Mouse (Mus musculus) spleen, adult 2 months (tissue): ENCODE measurements at regions not wholly inside any gene's neighbourhood (a gene's known extent, or its start where the extent isn't known, plus 50 kb on each side); places are given as distances from the start of the nearest gene placed in this dataset.

ENCODE experiments used
- DNase-seq, 2 experiments: peaks; one replicate each; pipeline versions ENCODE4 v3.0.0 to v3.0.0-alpha.2; 2012 to 2021; ENCODE audit warnings: low spot score in 2 of 2, low read depth in 1 of 2
- H3K27ac ChIP-seq: fragments of 200-500 bp; 2 replicates; pipeline ENCODE4 v1.5.1; 2012; ENCODE audit warnings: low read length, inconsistent platforms; ENCODE audit not compliant: insufficient read depth
- H3K27me3 ChIP-seq: fragments of 200-500 bp; 2 replicates; pipeline ENCODE4 v1.6.1; 2012; ENCODE audit warnings: mild to moderate bottlenecking, moderate library complexity, low read length, inconsistent platforms; ENCODE audit not compliant: control insufficient read depth, insufficient read depth
- H3K36me3 ChIP-seq: fragments of 200-500 bp; 2 replicates; pipeline ENCODE4 v1.6.1; 2012; ENCODE audit warnings: mild to moderate bottlenecking, low read length, inconsistent platforms; ENCODE audit not compliant: control insufficient read depth, insufficient read depth
- H3K4me1 ChIP-seq: fragments of 200-500 bp; 2 replicates; pipeline ENCODE4 v1.6.1; 2011; ENCODE audit warnings: inconsistent platforms; ENCODE audit not compliant: control insufficient read depth, insufficient read depth, insufficient read length
- H3K4me3 ChIP-seq: fragments of 200-500 bp; 2 replicates; pipeline ENCODE4 v1.5.1; 2011; ENCODE audit warnings: mild to moderate bottlenecking, inconsistent platforms; ENCODE audit not compliant: insufficient read depth, insufficient read length; ENCODE audit errors: extremely low read depth
- CTCF ChIP-seq: fragments of 200-500 bp; IDR thresholded peaks from 2 replicates; pipeline ENCODE4 v1.5.1; 2011; ENCODE audit warnings: mild to moderate bottlenecking, inconsistent platforms; ENCODE audit not compliant: insufficient read depth, insufficient read length, insufficient replicate concordance; ENCODE audit errors: extremely low read depth
- POLR2A ChIP-seq: fragments of 200-500 bp; IDR thresholded peaks from 2 replicates; pipeline ENCODE4 v1.6.1; 2011; ENCODE audit warnings: low read depth, low read length, inconsistent platforms
- WGBS: fragments of 180-500 bp; shearing (Covaris S2); methylation state at CpG from one replicate; pipeline ENCODE4 v1.1.7; 2018; 5-methylcytosine and 5-hydroxymethylcytosine counted together

GRCm38 (mm10) chr11:79838051-79838450, 124.1 kb downstream of the Utp6 start:
- 84% methylated on average over 4 of the region's 4 CpGs for WGBS
- no peak for TF ChIP-seq POLR2A
- no peak for TF ChIP-seq CTCF
- DNase-seq: no peak
- H3K27me3 ChIP-seq: no peaks in the 10 kb centered on the region
- no peaks in the 10 kb centered on the region for H3K36me3 ChIP-seq
- no peaks in the 10 kb centered on the region for H3K4me1 ChIP-seq
- H3K4me3 ChIP-seq: no peak overlapping the region
- H3K27ac ChIP-seq: no peak overlapping the region

GRCm38 (mm10) chr11:79837076-79837990, 124.9 kb downstream of the Utp6 start:
- no peak for TF ChIP-seq POLR2A
- TF ChIP-seq CTCF: no peak
- no peak for DNase-seq
- H3K36me3 ChIP-seq: no peaks in the 10 kb centered on the region
- H3K27me3 ChIP-seq: no peaks in the 10 kb centered on the region
- WGBS: 73% methylated on average over 6 of the region's 6 CpGs
- no peaks in the 10 kb centered on the region for H3K4me1 ChIP-seq
- no peak overlapping the region for H3K27ac ChIP-seq
- no peak overlapping the region for H3K4me3 ChIP-seq

- no peak for TF ChIP-seq CTCF
- no peak for TF ChIP-seq POLR2A
- no peaks in the 10 kb centered on the region for H3K27me3 ChIP-seq
- 92% methylated on average over 7 of the region's 7 CpGs for WGBS
- no peak overlapping the region for H3K4me3 ChIP-seq
- DNase-seq: no peak
- no peaks in the 10 kb centered on the region for H3K36me3 ChIP-seq
- no peak overlapping the region for H3K27ac ChIP-seq
- H3K4me1 ChIP-seq: no peaks in the 10 kb centered on the region
Observed at GRCm38 (mm10) chr11:79835873-79836272, 126.3 kb downstream of the Utp6 start.

GRCm38 (mm10) chr11:79833817-79834216, 128.4 kb downstream of the Utp6 start:
- no peaks in the 10 kb centered on the region for H3K36me3 ChIP-seq
- no peak for DNase-seq
- no peaks in the 10 kb centered on the region for H3K27me3 ChIP-seq
- 40% methylated on average over 2 of the region's 2 CpGs for WGBS
- no peak for TF ChIP-seq POLR2A
- TF ChIP-seq CTCF: no peak
- no peak overlapping the region for H3K27ac ChIP-seq
- H3K4me1 ChIP-seq: no peaks in the 10 kb centered on the region
- no peak overlapping the region for H3K4me3 ChIP-seq

- DNase-seq: no peak
- no peak overlapping the region for H3K27ac ChIP-seq
- 93% methylated on average over 11 of the region's 11 CpGs for whole genome bisulfite sequencing
- H3K4me3 ChIP-seq: no peak overlapping the region
- H3K27me3 ChIP-seq: no peaks in the 10 kb centered on the region
- no peaks in the 10 kb centered on the region for H3K36me3 ChIP-seq
- no peaks in the 10 kb centered on the region for H3K4me1 ChIP-seq
- no peak for TF ChIP-seq CTCF
- no peak for TF ChIP-seq POLR2A
Observed at GRCm38 (mm10) chr11:79831591-79832320, 130.4 kb downstream of the Utp6 start.

GRCm38 (mm10) chr11:79830567-79831055, 131.6 kb downstream of the Utp6 start:
- no peak for TF ChIP-seq CTCF
- TF ChIP-seq POLR2A: no peak
- Histone ChIP-seq H3K4me3 (no peak overlapping the region), H3K27ac (no peak overlapping the region), H3K27me3 (no peaks in the 10 kb centered on the region), H3K4me1 (no peaks in the 10 kb centered on the region; the same call in 1 of the 2 replicates), H3K36me3 (no peaks in the 10 kb centered on the region)
- 92% methylated on average over 5 of the region's 5 CpGs for WGBS
- DNase-seq: no peak
